Mouse (Mus musculus): ENCODE data around the gene Kiss1r. TPM values are rescaled to one million over a fixed set of nuclear protein-coding genes. Genes with fewer than 3 reads are reported as not detected.

Kiss1r gene
- polyA plus RNA-seq, 1 experiment from 2014 or later = 0.48 TPM

DNA sequence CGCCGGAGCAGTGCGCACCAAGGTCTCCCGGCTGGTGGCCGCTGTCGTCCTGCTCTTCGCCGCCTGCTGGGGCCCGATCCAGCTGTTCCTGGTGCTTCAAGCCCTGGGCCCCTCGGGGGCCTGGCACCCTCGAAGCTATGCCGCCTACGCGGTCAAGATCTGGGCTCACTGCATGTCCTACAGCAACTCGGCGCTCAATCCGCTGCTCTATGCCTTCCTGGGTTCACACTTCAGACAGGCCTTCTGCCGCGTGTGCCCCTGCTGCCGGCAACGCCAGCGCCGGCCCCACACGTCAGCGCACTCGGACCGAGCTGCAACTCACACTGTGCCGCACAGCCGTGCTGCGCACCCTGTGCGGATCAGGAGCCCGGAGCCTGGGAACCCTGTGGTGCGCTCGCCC, 4.8 kb downstream of the Kiss1r start:
- Histone ChIP-seq H3K4me3 (ENCODE audit: low read depth, low read length) (peak overlapping the region; percentile 19; the same call in 1 of the 2 replicates), H3K4me2 (ENCODE audit: low read depth, low read length) (peak overlapping the region; percentile 42), H3K9ac (replicated peaks; ENCODE audit: low read length) (peak overlapping the region; percentile 10), H3K27me3 (ENCODE audit: control insufficient read depth, insufficient read depth, low read length) (peaks cover 61% of the 10 kb centered on the region), H3K36me3 (replicated peaks; ENCODE audit: control insufficient read depth, insufficient read depth, low read depth, low read length) (no peaks in the 10 kb centered on the region), H3K9me3 (replicated peaks; ENCODE audit: control insufficient read depth, low read length) (no peaks in the 10 kb centered on the region), H3K27ac (replicated peaks; ENCODE audit: low read depth, low read length) (no peak overlapping the region), H3K4me1 (ENCODE audit: control insufficient read depth, insufficient read depth, low read length) (peaks cover 7% of the 10 kb centered on the region; the same call in 1 of the 2 replicates)
- DNase-seq (ENCODE audit: low spot score) (no peak), ATAC-seq (replicated peaks; ENCODE audit: insufficient number of reproducible peaks, low FRiP score, low TSS enrichment, low read depth) (no peak)
- under 1% methylated on average over 34 of the region's 34 CpGs for WGBS

DNA sequence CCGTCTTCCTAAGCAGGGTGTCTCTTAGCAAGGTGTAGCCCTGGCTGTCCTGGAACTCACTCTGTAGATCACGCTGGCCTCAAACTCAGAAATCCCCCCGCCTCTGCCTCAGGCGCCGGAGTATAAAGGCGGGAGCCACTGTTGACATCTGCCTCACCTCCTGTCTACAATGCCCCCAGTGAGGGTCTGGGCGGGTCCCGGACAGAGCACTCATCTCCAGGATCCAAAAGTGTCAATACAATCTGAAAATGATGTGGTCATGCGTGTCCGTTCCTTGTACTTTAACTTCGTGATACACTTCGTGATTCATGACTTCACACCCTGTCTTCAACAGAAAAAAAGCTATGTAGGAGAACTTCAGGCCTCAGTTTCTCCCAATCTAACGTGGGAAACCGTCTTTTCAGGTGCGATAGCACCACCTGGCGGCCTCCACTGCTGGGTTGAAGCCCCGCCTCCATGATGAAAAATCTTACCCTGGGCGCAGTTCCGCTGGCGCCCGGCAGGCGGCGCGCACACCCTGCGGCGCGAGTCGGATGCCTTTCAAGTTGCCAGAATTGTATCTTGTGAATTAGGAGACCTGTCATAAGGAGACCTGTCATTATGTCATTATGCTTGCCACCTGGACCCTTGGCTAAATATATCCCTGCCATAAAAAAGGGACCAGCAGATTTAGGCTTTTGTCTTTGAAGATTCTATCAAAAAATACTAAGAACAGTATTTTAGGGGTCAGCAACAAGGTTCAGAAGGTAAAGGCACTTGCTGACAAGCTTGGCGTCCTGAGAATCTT, 8.4 kb downstream of the Kiss1r start:
- Histone ChIP-seq H3K27me3 (ENCODE audit: control insufficient read depth, insufficient read depth, low read length) (peaks cover 32% of the 10 kb centered on the region), H3K4me2 (ENCODE audit: low read depth, low read length) (peak overlapping the region; percentile 20; the same call in 1 of the 2 replicates), H3K9me3 (replicated peaks; ENCODE audit: control insufficient read depth, low read length) (no peaks in the 10 kb centered on the region), H3K4me3 (ENCODE audit: low read depth, low read length) (no peak overlapping the region), H3K27ac (replicated peaks; ENCODE audit: low read depth, low read length) (no peak overlapping the region), H3K9ac (replicated peaks; ENCODE audit: low read length) (no peak overlapping the region), H3K4me1 (ENCODE audit: control insufficient read depth, insufficient read depth, low read length) (peaks cover 7% of the 10 kb centered on the region; the same call in 1 of the 2 replicates), H3K36me3 (replicated peaks; ENCODE audit: control insufficient read depth, insufficient read depth, low read depth, low read length) (no peaks in the 10 kb centered on the region)
- 14% methylated on average over 29 of the region's 29 CpGs for WGBS
- no peak for ATAC-seq (replicated peaks; ENCODE audit: insufficient number of reproducible peaks, low FRiP score, low TSS enrichment, low read depth)
- DNase-seq (ENCODE audit: low spot score) = peak; percentile 90

DNA sequence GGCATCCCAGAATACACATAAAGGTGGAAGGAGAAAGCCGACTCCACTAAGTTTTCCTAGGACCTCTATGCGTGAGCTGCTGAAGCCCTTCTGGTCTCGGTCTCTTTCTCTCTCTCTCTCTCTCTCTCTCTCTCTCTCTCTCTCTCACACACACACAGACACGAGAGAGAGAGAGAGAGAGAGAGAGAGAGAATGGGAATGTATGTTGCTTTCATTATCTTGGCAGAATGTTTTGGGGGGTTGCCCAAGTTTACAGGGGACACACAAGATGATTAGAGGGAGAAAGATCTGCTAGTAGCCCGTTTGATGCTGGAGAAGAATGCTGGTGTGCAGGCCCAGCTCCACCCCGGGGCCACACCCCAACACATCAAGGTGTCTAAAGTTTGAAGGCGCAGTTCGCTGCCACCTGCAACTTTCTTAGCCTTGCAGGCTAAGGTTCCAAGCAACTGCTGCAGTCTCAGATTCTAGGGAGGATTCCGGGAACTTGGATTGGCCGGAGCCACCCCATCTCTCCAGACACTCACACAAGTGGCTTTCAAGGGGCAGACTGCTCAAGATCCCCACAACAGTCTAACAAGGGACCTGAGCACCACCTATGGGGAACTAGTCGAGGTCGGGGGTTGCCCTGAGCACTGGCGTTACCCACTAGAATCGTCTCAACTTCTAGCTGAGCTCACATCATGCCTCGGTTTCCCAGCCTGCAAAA, 9.2 kb downstream of the Kiss1r start:
- ATAC-seq (replicated peaks; ENCODE audit: insufficient number of reproducible peaks, low FRiP score, low TSS enrichment, low read depth) = no peak
- no peak for DNase-seq (ENCODE audit: low spot score)
- 12% methylated on average over 15 of the region's 15 CpGs for WGBS
- Histone ChIP-seq H3K36me3 (replicated peaks; ENCODE audit: control insufficient read depth, insufficient read depth, low read depth, low read length) (no peaks in the 10 kb centered on the region; the same call in 1 of the 2 replicates), H3K9me3 (replicated peaks; ENCODE audit: control insufficient read depth, low read length) (no peaks in the 10 kb centered on the region), H3K27ac (replicated peaks; ENCODE audit: low read depth, low read length) (0 out of 2 replicates have a peak overlapping the region, but pooled peaks have one; percentile 84), H3K27me3 (ENCODE audit: control insufficient read depth, insufficient read depth, low read length) (peaks cover 25% of the 10 kb centered on the region), H3K4me1 (ENCODE audit: control insufficient read depth, insufficient read depth, low read length) (peaks cover 7% of the 10 kb centered on the region; the same call in 1 of the 2 replicates), H3K4me3 (ENCODE audit: low read depth, low read length) (peak overlapping the region; percentile 72), H3K4me2 (ENCODE audit: low read depth, low read length) (peak overlapping the region; percentile 74), H3K9ac (replicated peaks; ENCODE audit: low read length) (peak overlapping the region; percentile 84; the same call in 1 of the 2 replicates)

DNA sequence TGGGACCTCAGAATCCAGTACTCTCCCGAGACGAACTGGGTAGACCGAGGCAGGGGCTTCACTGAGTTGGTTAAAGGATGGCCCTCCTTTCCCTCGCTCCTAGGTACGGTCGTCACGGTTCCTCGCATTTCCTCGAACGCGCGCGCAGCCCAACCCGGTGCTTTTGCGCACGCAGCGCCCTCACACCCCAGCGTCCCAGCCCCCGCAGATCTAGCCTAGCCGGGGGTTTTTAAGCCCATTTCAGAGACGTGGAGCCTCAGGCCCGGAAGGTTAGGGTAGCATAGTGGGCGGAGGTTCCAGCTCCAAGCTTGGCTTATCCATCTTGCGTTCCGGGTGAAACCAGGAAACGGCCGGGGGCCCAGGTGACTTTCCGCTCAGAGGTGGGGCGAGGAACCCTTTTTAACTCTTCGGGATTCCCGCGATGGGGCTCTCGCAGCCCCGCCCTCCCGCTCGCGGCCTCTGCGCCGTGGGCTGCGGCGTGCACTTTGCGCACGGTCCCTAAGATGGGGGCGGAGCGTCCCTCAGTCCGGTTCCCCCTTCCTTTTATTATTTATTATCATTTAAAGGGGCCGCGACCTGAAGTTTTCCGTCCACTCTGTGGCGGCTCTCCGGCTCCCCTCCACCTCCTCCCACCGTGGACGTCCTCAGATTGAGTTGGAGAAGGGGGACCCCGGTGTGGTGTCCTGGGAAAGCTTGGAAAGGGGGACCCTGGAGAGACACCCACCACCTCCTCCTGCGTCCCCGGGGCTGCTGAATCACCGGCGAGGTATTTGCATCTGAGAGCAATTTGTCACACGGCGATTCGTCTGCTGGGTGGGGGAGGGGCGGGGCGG, 9.9 kb downstream of the Kiss1r start, which contains the start of gene Arid3a:
Arid3a (plus strand) TSS at position 553 of the 833 bp plus-strand sequence.
- peaks cover 7% of the 10 kb centered on the region; the same call in 1 of the 2 replicates for H3K4me1 ChIP-seq (ENCODE audit: control insufficient read depth, insufficient read depth, low read length)
- under 1% methylated on average over 63 of the region's 63 CpGs for WGBS

DNA sequence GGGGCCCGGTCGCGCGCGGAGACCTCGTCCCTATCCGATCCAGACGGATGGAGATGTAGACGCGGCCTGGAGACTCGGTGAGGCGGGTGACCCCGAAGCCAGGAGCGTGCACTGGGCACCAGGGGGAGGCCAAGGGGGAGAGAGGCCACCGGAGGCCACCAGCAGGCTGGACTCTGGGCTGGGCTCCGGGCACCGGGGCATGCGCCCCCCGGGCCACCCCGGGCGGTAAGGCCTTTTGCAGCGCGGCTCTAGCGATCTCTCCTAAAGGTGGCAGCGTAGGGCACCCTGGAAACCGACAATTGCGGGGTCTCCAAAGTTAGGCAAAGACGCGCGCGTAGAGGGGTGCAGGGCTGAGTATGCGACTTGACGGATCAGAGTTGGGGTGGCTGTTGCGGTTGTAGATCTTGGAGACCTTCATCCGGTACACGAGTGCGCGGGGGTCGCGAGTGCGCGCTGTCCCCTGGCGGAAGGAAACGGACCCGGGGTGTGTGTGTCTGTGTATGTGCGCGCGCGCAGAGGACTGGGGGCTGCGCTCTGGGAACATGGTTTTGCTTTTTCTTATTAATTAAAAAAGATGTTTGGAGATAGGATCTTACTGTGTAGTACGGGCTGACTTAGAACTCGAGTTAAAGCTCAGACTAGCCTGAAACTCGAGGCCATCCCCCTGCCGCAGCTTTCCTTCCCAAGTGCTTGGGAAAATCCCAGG, 10.7 kb downstream of the Kiss1r start:
- H3K4me3 ChIP-seq (ENCODE audit: low read depth, low read length) = peak overlapping the region; percentile 72
- peak overlapping the region; percentile 68 for H3K4me2 ChIP-seq (ENCODE audit: low read depth, low read length)
- no peaks in the 10 kb centered on the region; the same call in 1 of the 2 replicates for H3K36me3 ChIP-seq (replicated peaks; ENCODE audit: control insufficient read depth, insufficient read depth, low read depth, low read length)
- DNase-seq (ENCODE audit: low spot score) = peak; percentile 73
- H3K4me1 ChIP-seq (ENCODE audit: control insufficient read depth, insufficient read depth, low read length) = peaks cover 13% of the 10 kb centered on the region; the same call in 1 of the 2 replicates
- peak overlapping the region; percentile 84 for H3K27ac ChIP-seq (replicated peaks; ENCODE audit: low read depth, low read length)
- H3K9me3 ChIP-seq (replicated peaks; ENCODE audit: control insufficient read depth, low read length) = no peaks in the 10 kb centered on the region
- H3K9ac ChIP-seq (replicated peaks; ENCODE audit: low read length) = peak overlapping the region; percentile 84
- peaks cover 9% of the 10 kb centered on the region for H3K27me3 ChIP-seq (ENCODE audit: control insufficient read depth, insufficient read depth, low read length)
- ATAC-seq (replicated peaks; ENCODE audit: insufficient number of reproducible peaks, low FRiP score, low TSS enrichment, low read depth) = peak; percentile 40
- under 1% methylated on average over 54 of the region's 54 CpGs for WGBS

More for the DNA sequence above, 9.9 kb downstream of the Kiss1r start, which contains the start of gene Arid3a:
- Histone ChIP-seq H3K4me3 (ENCODE audit: low read depth, low read length) (peak within 1 kb of the TSS; percentile 72), H3K4me2 (ENCODE audit: low read depth, low read length) (peak within 1 kb of the TSS; percentile 74), H3K9me3 (replicated peaks; ENCODE audit: control insufficient read depth, low read length) (no peaks in the 10 kb centered on the region), H3K9ac (replicated peaks; ENCODE audit: low read length) (peak within 1 kb of the TSS; percentile 84), H3K36me3 (replicated peaks; ENCODE audit: control insufficient read depth, insufficient read depth, low read depth, low read length) (no peaks in the 10 kb centered on the region; the same call in 1 of the 2 replicates), H3K27me3 (ENCODE audit: control insufficient read depth, insufficient read depth, low read length) (peaks cover 17% of the 10 kb centered on the region), H3K27ac (replicated peaks; ENCODE audit: low read depth, low read length) (peak within 1 kb of the TSS; percentile 84)
- DNase-seq (ENCODE audit: low spot score) (peak; percentile 96), ATAC-seq (replicated peaks; ENCODE audit: insufficient number of reproducible peaks, low FRiP score, low TSS enrichment, low read depth) (peak; percentile 54)

DNA sequence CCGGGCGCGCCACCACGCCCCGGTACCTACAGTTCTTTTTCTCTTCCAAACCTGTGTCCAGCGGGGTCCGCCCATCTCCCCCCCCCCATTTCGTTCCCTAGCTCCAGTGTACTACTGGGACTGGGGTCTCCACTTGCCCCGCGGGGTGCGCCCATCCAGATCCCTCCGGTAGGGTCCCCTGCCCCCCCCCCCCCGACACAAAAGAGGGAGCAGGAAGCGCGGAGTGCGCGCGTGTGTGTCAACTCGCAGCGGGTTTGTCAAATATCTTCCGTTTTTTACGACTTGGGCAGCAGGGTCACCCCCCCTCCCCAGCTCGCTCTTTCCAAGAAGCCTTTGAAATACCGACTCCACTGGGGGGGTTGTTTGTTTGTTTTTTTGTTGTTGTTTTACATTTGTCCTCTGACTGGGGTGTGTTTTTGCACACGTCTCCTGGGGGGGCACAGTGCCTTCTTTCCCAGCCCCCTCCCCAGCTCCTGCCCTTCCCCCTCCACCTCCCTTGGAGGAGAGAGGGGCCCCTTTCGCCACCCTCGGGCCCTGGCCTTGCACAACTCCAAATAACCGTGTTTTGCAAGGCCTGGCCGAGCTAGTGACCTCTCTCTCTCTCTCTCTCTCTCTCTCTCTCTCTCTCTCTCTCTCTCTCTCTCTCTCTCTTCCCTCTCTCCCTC, 11.4 kb downstream of the Kiss1r start:
- peak overlapping the region; percentile 84 for H3K9ac ChIP-seq (replicated peaks; ENCODE audit: low read length)
- H3K4me1 ChIP-seq (ENCODE audit: control insufficient read depth, insufficient read depth, low read length) = peaks cover 18% of the 10 kb centered on the region; the same call in 1 of the 2 replicates
- no peaks in the 10 kb centered on the region for H3K9me3 ChIP-seq (replicated peaks; ENCODE audit: control insufficient read depth, low read length)
- H3K27ac ChIP-seq (replicated peaks; ENCODE audit: low read depth, low read length) = peak overlapping the region; percentile 84
- no peak for ATAC-seq (replicated peaks; ENCODE audit: insufficient number of reproducible peaks, low FRiP score, low TSS enrichment, low read depth)
- no peaks in the 10 kb centered on the region; the same call in 1 of the 2 replicates for H3K36me3 ChIP-seq (replicated peaks; ENCODE audit: control insufficient read depth, insufficient read depth, low read depth, low read length)
- H3K27me3 ChIP-seq (ENCODE audit: control insufficient read depth, insufficient read depth, low read length) = peaks cover 2% of the 10 kb centered on the region; the same call in 1 of the 2 replicates
- peak overlapping the region; percentile 68 for H3K4me2 ChIP-seq (ENCODE audit: low read depth, low read length)
- DNase-seq (ENCODE audit: low spot score) = peak; percentile 61
- under 1% methylated on average over 24 of the region's 29 CpGs for WGBS
- H3K4me3 ChIP-seq (ENCODE audit: low read depth, low read length) = peak overlapping the region; percentile 72

Data from embryonic facial prominence, embryonic 11.5 days (tissue).